Mouse (Mus musculus) hindbrain, postnatal 0 days (tissue): ENCODE results near the gene Ogfr. TPM values are rescaled to one million over a fixed set of nuclear protein-coding genes. Genes with fewer than 3 reads are reported as not detected.
A peak's percentile ranks its signal among the peaks of the same experiment; 100 is the strongest.

Experiments used
- ATAC-seq: fragments of 200-750 bp; cut with Nextera tagmentation; 2 replicates; pipeline ENCODE4 v1.8.0; 2017; ENCODE audit warnings: mild to moderate bottlenecking, moderate TSS enrichment, moderate library complexity
- DNase-seq: peaks from one replicate; pipeline ENCODE4 v3.0.0-alpha.2; 2015; ENCODE audit warnings: low spot score
- H3K27ac ChIP-seq: fragments of 300-500 bp; sonication (generic); 2 replicates; pipeline ENCODE4 v1.5.1; 2014; ENCODE audit warnings: mild to moderate bottlenecking
- H3K27me3 ChIP-seq: fragments of 300-500 bp; sonication (generic); 2 replicates; pipeline ENCODE4 v1.6.1; 2014; ENCODE audit warnings: low read length, mixed read lengths; ENCODE audit not compliant: insufficient read depth
- H3K36me3 ChIP-seq: fragments of 300-500 bp; sonication (generic); 2 replicates; pipeline ENCODE4 v1.6.1; 2014; ENCODE audit warnings: low read length, mixed read lengths; ENCODE audit not compliant: insufficient read depth
- H3K4me1 ChIP-seq: fragments of 300-500 bp; sonication (generic); 2 replicates; pipeline ENCODE4 v1.6.1; 2014; ENCODE audit warnings: antibody characterized with exemption, low read length, mixed read lengths; ENCODE audit not compliant: insufficient read depth
- H3K4me2 ChIP-seq: fragments of 300-500 bp; sonication (generic); 2 replicates; pipeline ENCODE4 v1.6.1; 2014; ENCODE audit warnings: low read depth, mild to moderate bottlenecking, low read length, moderate library complexity, mixed read lengths
- H3K4me3 ChIP-seq: fragments of 300-500 bp; sonication (generic); 2 replicates; pipeline ENCODE4 v1.5.1; 2014; ENCODE audit warnings: low read length
- H3K9ac ChIP-seq: fragments of 300-500 bp; sonication (generic); replicated peaks from 2 replicates; pipeline ENCODE4 v1.6.1; 2014; ENCODE audit warnings: mild to moderate bottlenecking, low read length, moderate library complexity, mixed read lengths
- H3K9me3 ChIP-seq: fragments of 300-500 bp; sonication (generic); 2 replicates; pipeline ENCODE4 v1.6.1; 2016; ENCODE audit warnings: low read length, mixed read lengths
- CTCF ChIP-seq: IDR thresholded peaks from 2 replicates; pipeline ENCODE4 v1.5.1; 2016; ENCODE audit warnings: antibody characterized with exemption, control low read depth, low read depth
- WGBS: fragments of 180-500 bp; shearing (Covaris S2); extraction: QIAGEN DNeasy Blood & Tissue Kit; methylation state at CpG from one replicate; pipeline ENCODE4 v1.1.7; 2014; 5-methylcytosine and 5-hydroxymethylcytosine counted together
- polyA plus RNA-seq: library from polyadenylated mRNA; unstranded; fragments of >200 nt; fragmentation: Nextera tagmentation; extraction: Ambion mirVana; gene quantifications from 2 replicates; pipeline ENCODE4 v1.2.1, GENCODE M21; 2015
- total RNA-seq: library from RNA; depleted of rRNA; stranded (reverse); fragments of >200 nt; gene quantifications from 2 replicates; pipeline ENCODE4 v1.2.3, GENCODE M21; 2014; rRNA removed

Gene Ogfr
- total and polyA plus RNA-seq, 2 experiments from 2014 or later: 82.9 to 106 TPM

DNA sequence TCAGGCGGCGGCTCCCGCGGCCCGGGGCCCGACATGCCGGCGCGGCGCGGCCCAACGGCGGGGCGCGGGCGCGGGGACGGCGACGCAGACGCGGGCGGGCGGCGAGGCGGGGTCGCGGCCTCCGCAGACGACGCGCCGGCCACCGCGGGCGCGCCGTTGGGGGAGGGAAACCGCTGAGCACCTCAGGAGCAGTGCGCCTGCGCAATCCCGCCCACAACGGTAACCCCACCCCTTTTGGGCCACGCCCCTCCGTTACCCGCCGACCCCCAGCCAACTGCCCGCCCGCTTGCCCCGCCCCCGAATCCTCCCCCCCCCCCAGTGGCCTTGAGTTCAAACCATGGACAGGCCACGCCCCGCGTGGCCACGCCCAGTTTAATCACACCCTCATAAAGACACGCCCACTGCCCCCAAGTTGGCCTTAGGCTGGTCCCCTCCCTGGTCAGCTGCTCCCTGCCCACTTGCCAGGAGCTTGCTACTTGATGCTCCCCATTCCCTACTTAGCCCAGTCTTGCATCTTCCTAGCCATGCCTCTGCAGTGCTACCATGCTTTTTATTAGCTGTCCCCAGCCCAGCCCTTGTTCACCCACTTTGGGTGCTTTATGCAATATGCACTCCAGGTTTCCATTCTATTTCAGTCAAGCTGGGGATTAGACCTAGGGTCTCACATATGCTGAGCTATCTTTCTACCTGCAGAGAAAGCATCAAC lies 53.7 kb downstream of the Ogfr start, which contains the start of gene Tcfl5:
TSS of gene Tcfl5 (minus strand) at position 154 of the 706 bp plus-strand sequence.
- 3% methylated on average over 30 of the region's 56 CpGs for WGBS
- Histone ChIP-seq H3K9ac (no peak within 1 kb of the TSS), H3K4me1 (no peaks in the 10 kb centered on the region), H3K27ac (no peak within 1 kb of the TSS), H3K27me3 (peaks cover 31% of the 10 kb centered on the region), H3K4me2 (peak within 1 kb of the TSS; percentile 44), H3K9me3 (peaks cover 10% of the 10 kb centered on the region), H3K36me3 (no peaks in the 10 kb centered on the region), H3K4me3 (peak within 1 kb of the TSS; percentile 37)
- DNase-seq (no peak), ATAC-seq (peak; percentile 32; the same call in 1 of the 2 replicates)
- no peak for TF ChIP-seq CTCF

DNA sequence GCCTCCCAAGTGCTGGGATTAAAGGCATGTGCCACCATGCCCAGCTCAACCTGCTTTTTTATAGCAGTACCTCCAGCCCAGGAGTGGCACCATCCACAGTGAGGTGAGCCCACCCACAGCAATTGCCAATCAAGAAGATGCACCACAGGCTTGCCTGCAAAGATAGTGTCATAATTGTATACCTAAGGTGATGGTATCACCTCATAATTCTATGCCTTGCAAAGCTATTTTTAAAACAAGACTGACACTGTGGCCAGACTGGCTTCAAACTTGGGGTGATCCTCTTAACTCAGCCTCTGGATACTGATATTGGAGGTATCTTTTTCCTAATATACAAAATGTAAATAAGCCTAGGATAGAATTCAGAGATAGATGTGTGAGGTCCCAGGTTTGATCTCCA lies 54.6 kb downstream of the Ogfr start:
- H3K4me3 ChIP-seq: no peak overlapping the region
- H3K36me3 ChIP-seq: no peaks in the 10 kb centered on the region
- H3K4me2 ChIP-seq: no peak overlapping the region
- no peak overlapping the region for H3K9ac ChIP-seq
- peaks cover 10% of the 10 kb centered on the region for H3K9me3 ChIP-seq
- no peak for DNase-seq
- ATAC-seq: no peak
- no peak for TF ChIP-seq CTCF
- H3K4me1 ChIP-seq: no peaks in the 10 kb centered on the region
- peaks cover 31% of the 10 kb centered on the region for H3K27me3 ChIP-seq
- H3K27ac ChIP-seq: no peak overlapping the region

Other genes starting within 250 kb of the Ogfr start
- 4.0 and 5.4 TPM in 2 replicates for gene Slco4a1, start 133.0 kb upstream of the Ogfr start, total RNA-seq
- gene Slco4a1, start 133.0 kb upstream of the Ogfr start, polyA plus RNA-seq: 2.0 and 2.9 TPM in 2 replicates
- 9.0 and 11.1 TPM in 2 replicates for gene Ntsr1, start 89.3 kb upstream of the Ogfr start, total RNA-seq
- 2.8 and 2.9 TPM in 2 replicates for gene Ntsr1, start 89.3 kb upstream of the Ogfr start, polyA plus RNA-seq
- gene Mrgbp, start 7.9 kb upstream of the Ogfr start, total RNA-seq: 48.2 and 49.3 TPM in 2 replicates
- gene Mrgbp, start 7.9 kb upstream of the Ogfr start, polyA plus RNA-seq: 32.5 and 36.0 TPM in 2 replicates
- gene Col9a3, start 8.5 kb downstream of the Ogfr start, total RNA-seq: 82.0 and 98.9 TPM in 2 replicates
- gene Col9a3, start 8.5 kb downstream of the Ogfr start, polyA plus RNA-seq: 90.1 and 95.8 TPM in 2 replicates
- gene Tcfl5, start 53.5 kb downstream of the Ogfr start, total RNA-seq: 5.8 and 7.2 TPM in 2 replicates
- gene Tcfl5, start 53.5 kb downstream of the Ogfr start, polyA plus RNA-seq: 0.91 and 1.0 TPM in 2 replicates
- 35.7 and 36.3 TPM in 2 replicates for gene Dido1, start 120.8 kb downstream of the Ogfr start, total RNA-seq
- 21.7 and 22.8 TPM in 2 replicates for gene Dido1, start 120.8 kb downstream of the Ogfr start, polyA plus RNA-seq
- gene Gid8, start 120.9 kb downstream of the Ogfr start, total RNA-seq: 43.2 and 51.1 TPM in 2 replicates
- 45.5 TPM in 2 replicates for gene Gid8, start 120.9 kb downstream of the Ogfr start, polyA plus RNA-seq
- gene Slc17a9, start 136.0 kb downstream of the Ogfr start, total RNA-seq: 0.32 and 0.68 TPM in 2 replicates
- gene Slc17a9, start 136.0 kb downstream of the Ogfr start, polyA plus RNA-seq: 0.29 and 0.52 TPM in 2 replicates
- gene Bhlhe23, start 187.7 kb downstream of the Ogfr start, total RNA-seq: 0.72 and 0.73 TPM in 2 replicates
- 0.23 and 0.49 TPM in 2 replicates for gene Bhlhe23, start 187.7 kb downstream of the Ogfr start, polyA plus RNA-seq